Mouse (Mus musculus) fat pad, adult 2 months (tissue): Measurements from ENCODE around the gene Vrtn.

Source experiments
- DNase-seq: peaks from one replicate; pipeline ENCODE4 v3.0.0-alpha.2; 2011; ENCODE audit warnings: low read depth, low spot score; ENCODE audit errors: extremely low read depth

The Vrtn gene

GRCm38 (mm10) chr12:84686176-84686575 lies 45.4 kb downstream of the Vrtn start:
- DNase-seq: no peak

GRCm38 (mm10) chr12:84687531-84687930 lies 46.7 kb downstream of the Vrtn start:
- DNase-seq: no peak

- peak; percentile 13 for DNase-seq
These were observed 48.2 kb downstream of the Vrtn start for GRCm38 (mm10) chr12:84689051-84689450.

- no peak for DNase-seq
These were observed 50.5 kb downstream of the Vrtn start for GRCm38 (mm10) chr12:84691347-84691746.

GRCm38 (mm10) chr12:84692141-84692540 lies 51.3 kb downstream of the Vrtn start:
- no peak for DNase-seq

GRCm38 (mm10) chr12:84698319-84699081 lies 57.7 kb downstream of the Vrtn start, which contains the start of gene Syndig1l:
Gene Syndig1l (minus strand): TSS chr12:84698831.
- no peak for DNase-seq
